Mouse (Mus musculus): Measurements from ENCODE around the gene Chd1.

Gene Chd1

GRCm38 (mm10) chr17:15704475-15705300 lies at the start of gene Chd1:
Gene Chd1, plus strand, starts transcription at chr17:15704967.
- WGBS, result under 1% methylated on average over 108 of the region's 124 CpGs

GRCm38 (mm10) chr17:15656881-15657607 lies 47.7 kb upstream of the Chd1 start:
- whole genome bisulfite sequencing, result 46% methylated on average over 6 of the region's 6 CpGs

- 29% methylated on average over 5 of the region's 5 CpGs for WGBS
These were observed 31.9 kb upstream of the Chd1 start for GRCm38 (mm10) chr17:15672870-15673269.

- WGBS, result 60% methylated on average over 6 of the region's 6 CpGs
These were observed 26.7 kb upstream of the Chd1 start for GRCm38 (mm10) chr17:15677970-15678645.

- WGBS, result 89% methylated on average over 9 of the region's 9 CpGs
These were observed 24.7 kb upstream of the Chd1 start for GRCm38 (mm10) chr17:15679966-15680630.

GRCm38 (mm10) chr17:15680661-15681060 lies 24.1 kb upstream of the Chd1 start:
- 85% methylated on average over 4 of the region's 4 CpGs for WGBS

GRCm38 (mm10) chr17:15686396-15686795 lies 18.4 kb upstream of the Chd1 start:
- 84% methylated on average over 5 of the region's 5 CpGs for WGBS

- WGBS, result 83% methylated on average over 1 of the region's 1 CpGs
These were observed 14.5 kb upstream of the Chd1 start for GRCm38 (mm10) chr17:15690304-15690703.

- 71% methylated on average over 2 of the region's 2 CpGs for WGBS
These were observed 9.2 kb upstream of the Chd1 start for GRCm38 (mm10) chr17:15695566-15695965.

GRCm38 (mm10) chr17:15698956-15699355 lies 5.8 kb upstream of the Chd1 start:
- 89% methylated on average over 3 of the region's 3 CpGs for WGBS

- 86% methylated on average over 5 of the region's 5 CpGs for WGBS
These were observed 3.3 kb upstream of the Chd1 start for GRCm38 (mm10) chr17:15701505-15701904.

GRCm38 (mm10) chr17:15704158-15704474 lies 651 bp upstream of the Chd1 start:
- 2% methylated on average over 12 of the region's 12 CpGs for WGBS

- 1% methylated on average over 71 of the region's 89 CpGs for WGBS
These were observed 827 bp downstream of the Chd1 start for GRCm38 (mm10) chr17:15705303-15706284.

GRCm38 (mm10) chr17:15714507-15714906 lies 9.7 kb downstream of the Chd1 start:
- WGBS, result 76% methylated on average over 4 of the region's 4 CpGs

- WGBS, result 72% methylated on average over 3 of the region's 3 CpGs
These were observed 10.5 kb downstream of the Chd1 start for GRCm38 (mm10) chr17:15715013-15715902.

- WGBS, result 88% methylated on average over 3 of the region's 3 CpGs
These were observed 11.2 kb downstream of the Chd1 start for GRCm38 (mm10) chr17:15715940-15716339.

- 82% methylated on average over 3 of the region's 3 CpGs for WGBS
These were observed 16.1 kb downstream of the Chd1 start for GRCm38 (mm10) chr17:15720841-15721240.

GRCm38 (mm10) chr17:15723291-15723690 lies 18.5 kb downstream of the Chd1 start:
- 67% methylated on average over 1 of the region's 1 CpGs for WGBS

- 67% methylated on average over 5 of the region's 5 CpGs for WGBS
These were observed 19.2 kb downstream of the Chd1 start for GRCm38 (mm10) chr17:15723866-15724475.

Data from cerebral cortex, adult 2 months (tissue).